Mouse (Mus musculus) left cerebral cortex, postnatal 10 days (tissue): ENCODE measurements around the gene Actr1a. TPM values are rescaled to one million over a fixed set of nuclear protein-coding genes. Genes with fewer than 3 reads are reported as not detected.

Experiments used
- DNase-seq, 2 experiments: peaks; one replicate each; pipeline ENCODE4 v3.0.0; 2021 to 2022; ENCODE audit warnings: low spot score in 2 of 2, mixed read lengths in 1 of 2; ENCODE audit errors: extremely low spot score in 1 of 2
- intact Hi-C: fragments of 180-260 bp; cut with DNase I; formaldehyde crosslinking; loops from one replicate; pipeline ENCODE4 v1.15.1; 2025
- microRNA-seq: library from miRNA; unstranded; fragments of <30 nt; microRNA quantifications from one replicate; pipeline ENCODE4 v1.2.0, GENCODE M21; 2022
- total RNA-seq, 2 experiments: library from RNA; stranded (reverse); gene quantifications; 2 replicates each; pipeline ENCODE4 v1.2.3; 2021

Actr1a gene
- total RNA-seq, 2 experiments from 2014 or later = 257 to 271 TPM

DNA sequence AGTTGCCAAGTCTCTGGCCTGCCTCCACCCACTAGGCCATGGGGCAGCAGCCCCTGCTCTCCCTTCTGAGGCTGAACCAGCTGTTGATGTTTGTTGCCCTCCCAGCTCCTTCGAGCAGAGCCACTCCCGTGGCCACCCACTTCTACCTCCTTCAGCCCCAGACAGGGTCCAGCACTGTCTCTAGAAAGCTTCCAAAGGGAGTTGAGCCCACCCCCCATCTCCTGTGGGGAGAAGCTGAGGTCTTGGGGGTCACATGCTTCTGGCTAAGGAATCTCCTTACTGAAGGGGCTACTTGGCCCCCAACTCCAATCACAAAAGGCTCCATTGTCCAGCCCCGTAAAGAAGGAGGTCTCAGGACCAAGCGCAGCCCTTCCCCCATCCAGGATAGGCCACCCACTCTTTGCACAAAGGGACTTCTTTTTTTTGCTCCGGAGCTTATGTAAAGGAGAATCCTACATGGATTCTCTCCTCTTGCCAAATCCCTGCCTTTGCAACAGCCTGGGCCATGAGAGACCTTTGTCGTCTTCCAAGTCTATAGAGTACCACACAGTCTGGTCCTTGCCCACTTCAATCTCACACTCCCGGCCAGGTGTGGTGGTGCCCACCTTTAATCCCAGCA lies 62.7 kb downstream of the Actr1a start:
- no peak for DNase-seq
- intact Hi-C loops = no loop called here

DNA sequence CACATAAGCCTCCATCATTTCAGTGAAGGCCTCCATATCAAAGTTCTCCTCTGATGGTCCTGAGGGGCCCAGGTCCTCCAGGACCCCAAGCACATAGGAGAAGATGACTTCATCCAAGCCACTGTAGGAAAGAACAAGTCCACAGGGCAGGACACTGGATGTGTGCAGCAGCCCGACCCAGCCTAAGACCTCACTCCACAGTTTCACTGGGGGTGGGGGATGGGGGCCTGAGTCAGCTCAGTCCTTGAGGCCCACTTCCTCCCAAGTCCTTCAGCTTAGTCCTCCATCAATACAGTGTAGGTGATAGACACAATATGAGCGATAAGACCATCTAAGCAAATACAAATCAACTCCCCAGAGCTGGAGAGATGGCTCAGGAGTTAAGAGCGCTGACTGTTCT lies 63.6 kb downstream of the Actr1a start:
- intact Hi-C loops = no loop called here
- DNase-seq = no peak

DNA sequence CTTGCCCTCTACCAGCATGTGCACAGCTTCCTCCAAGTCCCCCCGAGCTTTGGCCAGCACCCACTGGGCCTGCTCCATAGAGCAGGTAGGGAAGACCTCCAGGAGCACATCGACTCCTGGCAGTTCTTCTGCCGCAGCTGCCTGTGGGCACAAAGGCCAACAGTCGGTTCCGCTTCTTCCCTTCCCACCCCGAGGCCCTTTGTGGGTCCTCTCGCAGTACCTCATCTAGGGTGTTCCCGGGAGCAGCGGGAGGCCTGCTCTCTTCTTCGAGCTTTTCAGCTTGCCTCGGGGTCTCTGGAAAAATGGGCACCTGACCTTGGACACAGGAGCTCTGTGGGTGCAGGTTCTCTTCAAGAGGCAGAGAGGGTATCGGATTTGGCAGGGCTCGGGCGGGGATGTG lies 64.2 kb downstream of the Actr1a start:
- intact Hi-C loops = no loop called here

DNA sequence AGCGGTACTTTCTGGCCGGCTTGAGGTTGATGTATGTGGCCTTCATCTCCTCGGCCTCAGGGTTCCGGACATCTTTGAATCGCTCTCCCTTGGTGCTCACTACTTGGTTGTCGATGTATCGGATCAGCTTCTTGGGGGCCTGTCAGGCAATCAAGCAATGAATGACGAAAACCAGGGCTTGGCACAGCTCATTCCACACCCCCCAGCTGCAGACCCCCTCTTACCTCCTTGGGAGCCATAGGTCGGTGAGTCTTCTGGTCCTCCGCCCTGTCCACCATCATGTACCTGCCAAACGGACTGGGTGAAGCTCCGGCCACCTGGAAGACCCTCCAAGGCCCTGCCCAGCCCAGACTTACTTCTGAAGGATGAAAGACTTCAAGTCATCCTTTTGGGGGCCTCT lies 64.9 kb downstream of the Actr1a start:
- DNase-seq = no peak
- intact Hi-C loops = no loop called here

More for the DNA sequence above, 64.2 kb downstream of the Actr1a start:
- no peak for DNase-seq

DNA sequence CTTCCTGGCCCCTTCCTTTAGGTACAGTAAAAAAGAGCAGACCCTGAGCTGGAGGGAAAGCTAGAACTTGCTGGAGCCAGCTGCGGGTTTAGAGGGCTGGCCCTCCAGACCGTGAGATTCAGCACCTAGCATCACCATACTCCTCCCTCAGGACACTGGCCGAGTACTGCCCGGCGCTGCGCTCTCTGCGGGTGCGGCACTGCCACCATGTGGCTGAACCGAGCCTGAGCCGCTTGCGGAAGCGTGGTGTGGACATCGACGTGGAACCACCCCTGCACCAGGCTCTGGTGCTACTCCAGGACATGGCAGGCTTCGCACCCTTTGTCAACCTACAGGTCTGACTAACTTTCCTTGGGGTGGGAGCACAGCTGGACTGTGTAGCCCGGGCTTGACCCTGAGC lies 65.6 kb downstream of the Actr1a start:
- intact Hi-C loops = no loop called here

DNA sequence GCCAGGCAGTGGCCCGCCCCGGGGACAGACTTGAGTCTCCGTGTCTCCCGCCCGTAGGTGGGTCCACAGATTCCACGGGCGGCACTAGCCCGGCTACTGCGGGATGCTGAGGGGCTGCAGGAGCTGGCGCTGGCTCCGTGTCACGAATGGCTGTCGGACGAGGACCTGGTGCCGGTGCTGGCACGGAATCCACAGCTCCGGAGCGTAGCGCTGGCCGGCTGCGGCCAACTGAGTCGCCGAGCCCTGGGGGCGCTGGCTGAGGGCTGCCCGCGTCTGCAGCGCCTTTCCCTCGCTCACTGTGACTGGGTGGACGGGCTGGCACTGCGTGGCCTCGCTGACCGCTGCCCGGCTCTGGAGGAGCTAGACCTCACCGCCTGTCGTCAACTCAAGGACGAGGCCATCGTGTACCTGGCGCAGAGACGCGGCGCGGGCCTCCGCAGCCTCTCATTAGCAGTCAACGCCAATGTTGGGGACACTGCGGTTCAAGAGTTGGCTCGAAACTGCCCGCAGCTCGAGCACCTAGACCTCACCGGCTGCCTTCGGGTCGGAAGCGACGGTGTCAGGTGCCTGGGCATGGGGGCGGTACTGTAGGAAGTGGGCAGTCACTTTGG lies 66.4 kb downstream of the Actr1a start:
- no peak for DNase-seq
- intact Hi-C loops = no loop called here

More for the DNA sequence above, 65.6 kb downstream of the Actr1a start:
- peak in 1 of 2 experiments; percentile 89 for DNase-seq

DNA sequence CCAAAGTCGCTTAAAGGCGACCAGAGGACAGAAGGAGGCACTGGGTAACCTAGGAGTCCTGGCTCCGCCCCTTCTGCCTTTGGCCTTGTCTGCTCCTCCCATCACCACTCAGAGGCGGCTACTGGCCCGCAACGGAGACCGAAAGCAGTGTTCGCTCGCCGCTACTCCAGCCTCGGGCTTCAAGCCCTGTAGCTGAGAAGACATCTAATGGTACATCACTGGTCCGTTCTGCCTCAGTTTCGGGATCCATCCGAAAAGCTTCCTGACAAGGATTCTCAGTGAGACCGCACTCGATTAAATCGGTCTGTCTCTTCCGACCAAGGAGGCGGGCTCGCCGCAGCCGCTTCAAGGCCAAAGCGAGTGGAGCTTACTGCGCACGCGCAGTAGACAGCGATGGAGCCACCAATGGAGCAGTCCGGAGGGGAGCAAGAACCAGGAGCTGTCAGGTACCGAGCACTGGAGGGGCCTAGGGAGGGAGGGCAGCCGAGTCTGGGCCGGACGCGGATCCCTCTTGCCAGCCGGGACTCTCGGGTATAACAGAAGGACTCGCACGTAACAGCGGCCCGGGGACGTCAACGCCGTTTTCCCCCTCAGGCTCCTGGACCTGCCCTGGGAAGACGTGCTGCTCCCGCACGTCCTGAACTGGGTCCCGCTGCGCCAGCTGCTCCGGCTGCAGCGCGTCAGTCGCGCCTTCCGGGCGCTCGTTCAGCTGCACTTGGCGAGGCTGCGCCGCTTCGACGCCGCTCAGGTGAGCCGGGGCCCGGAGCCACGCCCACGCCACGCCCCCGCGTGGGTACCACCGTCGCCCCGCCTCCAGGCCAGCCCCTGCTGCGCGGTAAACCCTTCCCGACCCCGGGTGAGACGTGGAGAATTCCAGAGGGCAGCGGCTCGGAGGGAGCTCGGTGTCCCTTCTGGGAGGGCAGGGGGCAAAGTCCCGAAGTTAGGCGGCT lies 67.2 kb downstream of the Actr1a start, which contains the start of gene Fbxl15:
Gene Fbxl15, plus strand, starts transcription at position 104 of the 950 bp plus-strand sequence.
- intact Hi-C loops = no loop called here
- peak; percentile 96 to 97 for DNase-seq

DNA sequence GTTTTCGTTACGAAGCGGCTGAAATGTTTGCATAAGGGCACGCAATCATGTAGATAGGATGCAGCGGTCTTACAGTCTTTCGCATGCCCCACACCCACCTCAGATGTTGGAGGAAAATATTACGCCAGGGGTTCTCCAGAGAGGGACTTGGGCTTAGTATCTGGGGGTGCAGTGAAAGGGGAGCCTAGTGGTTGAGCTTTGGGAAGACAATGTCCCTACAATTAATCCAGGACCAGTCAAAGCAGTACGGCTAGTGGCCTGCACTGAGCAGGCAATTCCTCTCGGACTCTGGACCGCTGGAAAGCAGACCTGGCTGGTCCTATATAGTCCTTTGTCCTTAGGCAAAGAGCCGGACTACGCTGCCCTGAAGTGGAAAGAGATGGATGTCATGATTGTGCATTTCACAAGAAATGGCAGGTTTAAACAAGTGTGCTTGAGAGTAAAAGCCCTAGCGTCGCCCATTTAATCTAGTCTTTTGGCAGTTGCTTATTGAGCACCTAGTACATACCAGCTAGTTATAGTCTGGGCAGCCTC lies 68.0 kb downstream of the Actr1a start:
- DNase-seq = peak in 1 of 2 experiments; percentile 21
- intact Hi-C loops = no loop called here

Small RNA genes lying within 50 kb of the gene (microRNA-seq; reads per million reads assigned to microRNA genes)
- gene Mir146b = 1.7 reads per million

Other genes with a start within 250 kb of the Actr1a start
- gene Pitx3, start 247.4 kb downstream of the Actr1a start, total RNA-seq = not detected
- gene Gbf1, start 243.2 kb downstream of the Actr1a start, total RNA-seq = 100 to 1,000 TPM; 100 TPM
- 1 to 10 TPM; 2.0 to 2.4 TPM for gene Nfkb2, start 91.4 kb downstream of the Actr1a start, total RNA-seq
- 100 to 1,000 TPM; 631 to 653 TPM for gene Psd, start 68.6 kb downstream of the Actr1a start, total RNA-seq
- 10 to 100 TPM; 25.9 to 29.2 TPM for gene Fbxl15, start 67.6 kb downstream of the Actr1a start, total RNA-seq
- 100 to 1,000 TPM; 183 to 200 TPM for gene Cuedc2, start 57.0 kb downstream of the Actr1a start, total RNA-seq
- 10 to 100 TPM; 22.0 to 23.5 TPM for gene Mfsd13a, start 54.6 kb downstream of the Actr1a start, total RNA-seq
- gene 2310034G01Rik, start 45.4 kb downstream of the Actr1a start, total RNA-seq = under 1 TPM; 0.77 to 0.99 TPM
- 10 to 100 TPM; 16.7 to 18.8 TPM for gene Sufu, start 1.1 kb upstream of the Actr1a start, total RNA-seq
- 100 to 1,000 TPM; 101 to 108 TPM for gene Trim8, start 106.0 kb upstream of the Actr1a start, total RNA-seq
- gene Arl3, start 177.4 kb upstream of the Actr1a start, total RNA-seq = 100 to 1,000 TPM; 103 to 104 TPM
- 1 to 10 TPM; 7.8 to 8.1 TPM for gene Sfxn2, start 177.6 kb upstream of the Actr1a start, total RNA-seq
- gene Wbp1l, start 203.3 kb upstream of the Actr1a start, total RNA-seq = 10 to 100 TPM; 35.2 to 41.7 TPM